Mouse (Mus musculus) testis, adult 2 months (tissue): ENCODE data around the gene Col4a3. TPM values are rescaled to one million over a fixed set of nuclear protein-coding genes. Genes with fewer than 3 reads are reported as not detected.

Experiments
- H3K27ac ChIP-seq: fragments of 200-500 bp; 2 replicates; pipeline ENCODE4 v1.5.1; 2012; ENCODE audit warnings: low read depth, low read length; ENCODE audit not compliant: control insufficient read depth, insufficient read depth
- H3K27me3 ChIP-seq: fragments of 200-500 bp; 2 replicates; pipeline ENCODE4 v1.6.1; 2012; ENCODE audit warnings: mild to moderate bottlenecking, low read length, moderate library complexity; ENCODE audit not compliant: control insufficient read depth, insufficient read depth
- H3K36me3 ChIP-seq: fragments of 200-500 bp; 2 replicates; pipeline ENCODE4 v1.6.1; 2012; ENCODE audit warnings: mild to moderate bottlenecking, low read length; ENCODE audit not compliant: control insufficient read depth, insufficient read depth
- H3K4me1 ChIP-seq: fragments of 200-500 bp; 2 replicates; pipeline ENCODE4 v1.6.1; 2012; ENCODE audit warnings: low read length; ENCODE audit not compliant: control insufficient read depth, insufficient read depth
- H3K4me3 ChIP-seq: fragments of 200-500 bp; 2 replicates; pipeline ENCODE4 v1.5.1; 2012; ENCODE audit warnings: low read depth, mild to moderate bottlenecking, low read length, moderate library complexity, mixed read lengths; ENCODE audit not compliant: control insufficient read depth
- CTCF ChIP-seq: fragments of 200-500 bp; IDR thresholded peaks from 2 replicates; pipeline ENCODE4 v1.5.1; 2012; ENCODE audit warnings: low read depth, mild to moderate bottlenecking, inconsistent platforms, low read length, moderate library complexity; ENCODE audit not compliant: control insufficient read depth, insufficient read depth, insufficient replicate concordance
- POLR2A ChIP-seq: fragments of 200-500 bp; IDR thresholded peaks from 2 replicates; pipeline ENCODE4 v1.6.1; 2012; ENCODE audit warnings: low read depth, mild to moderate bottlenecking, inconsistent platforms, low read length, moderate library complexity; ENCODE audit not compliant: control insufficient read depth
- polyA plus RNA-seq: library from polyadenylated mRNA; depleted of rRNA; stranded (reverse); fragments of >200 nt; gene quantifications from 2 replicates; pipeline ENCODE4 v1.2.3, GENCODE M21; 2012

Col4a3 gene
- polyA plus RNA-seq, 1 experiment = 7.9 TPM

DNA sequence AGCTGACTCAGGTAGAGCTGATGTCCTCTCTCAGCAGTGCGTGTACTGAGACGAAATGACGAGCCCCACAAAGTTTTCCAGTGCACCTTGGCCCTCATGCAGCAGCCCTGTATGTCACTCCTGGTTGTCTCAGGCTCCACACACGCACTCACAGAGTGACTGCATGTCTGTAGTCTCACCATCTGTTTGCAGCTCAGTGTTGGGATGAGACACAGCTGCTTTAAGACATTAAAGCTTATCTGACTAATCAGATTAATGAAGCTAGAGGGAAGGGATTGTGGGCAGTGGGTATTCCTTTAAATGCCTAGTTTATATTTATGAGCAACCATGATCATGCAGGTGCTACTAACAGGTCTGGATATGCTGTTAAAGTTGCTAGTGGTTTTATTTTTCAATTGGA lies 159.7 kb downstream of the Col4a3 start:
- no peaks in the 10 kb centered on the region for H3K4me1 ChIP-seq
- no peak overlapping the region for H3K4me3 ChIP-seq
- no peak overlapping the region for H3K27ac ChIP-seq
- H3K36me3 ChIP-seq = peaks cover 2% of the 10 kb centered on the region; the same call in 1 of the 2 replicates
- H3K27me3 ChIP-seq = no peaks in the 10 kb centered on the region
- TF ChIP-seq CTCF (no peak), POLR2A (no peak)

DNA sequence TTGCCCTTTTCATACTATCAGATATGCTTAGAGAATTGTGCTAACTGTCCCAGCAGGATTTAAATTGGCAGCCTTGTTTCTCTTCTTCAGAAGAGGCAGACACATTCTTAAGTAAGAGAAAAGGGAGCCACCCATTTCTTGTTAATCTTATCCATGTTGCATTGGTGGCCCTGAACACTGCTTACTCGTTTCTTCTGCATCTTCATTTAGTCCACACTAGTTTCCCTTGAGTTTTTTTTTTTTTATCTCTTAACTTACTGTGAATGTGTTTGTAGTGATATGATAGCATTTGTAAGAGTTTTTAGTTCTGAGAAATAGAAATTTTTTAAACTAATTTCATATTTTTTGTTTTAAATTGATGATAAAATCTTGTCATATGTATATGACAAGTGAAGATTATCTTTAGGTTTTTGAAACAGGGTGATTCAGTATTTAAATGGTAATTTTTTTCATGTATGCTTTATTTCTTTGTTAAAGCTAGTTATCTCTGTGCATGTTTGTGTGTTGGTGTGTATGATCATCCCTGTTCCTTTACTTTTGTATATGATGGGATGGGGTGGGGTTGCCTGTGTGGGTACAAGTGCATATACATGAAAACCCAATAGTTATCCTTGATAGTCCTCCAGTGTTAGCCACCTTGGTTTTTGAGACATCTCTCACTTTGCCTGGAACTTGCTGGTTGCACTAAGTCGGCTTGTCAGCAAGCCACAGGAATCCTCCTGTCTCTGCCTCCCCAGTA lies 161.2 kb downstream of the Col4a3 start:
- H3K27me3 ChIP-seq = no peaks in the 10 kb centered on the region
- no peak overlapping the region for H3K27ac ChIP-seq
- no peak overlapping the region for H3K4me3 ChIP-seq
- no peak for TF ChIP-seq POLR2A
- TF ChIP-seq CTCF = no peak
- no peaks in the 10 kb centered on the region for H3K4me1 ChIP-seq
- 0 out of 2 replicates have a peak, but pooled peaks cover 2% of the 10 kb centered on the region for H3K36me3 ChIP-seq

DNA sequence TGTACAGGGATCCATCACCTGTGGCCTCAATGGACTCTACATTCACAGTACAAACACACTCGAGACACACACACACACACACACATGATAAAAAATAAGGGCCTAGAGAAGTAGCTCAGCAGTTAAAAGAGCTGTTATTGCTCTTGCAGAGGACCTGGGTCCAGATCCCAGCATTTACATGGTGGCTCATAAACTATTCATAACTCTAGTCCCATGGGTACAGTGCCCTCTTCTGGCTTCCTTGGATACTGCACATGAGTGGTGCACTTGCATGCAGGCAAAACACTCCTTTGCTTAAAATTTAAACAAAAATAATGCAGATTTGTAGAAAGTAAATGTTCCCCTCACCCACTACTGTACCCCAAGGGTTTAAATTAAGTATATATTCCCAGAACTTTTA lies 172.8 kb downstream of the Col4a3 start:
- Histone ChIP-seq H3K27ac (no peak overlapping the region), H3K36me3 (no peaks in the 10 kb centered on the region)

DNA sequence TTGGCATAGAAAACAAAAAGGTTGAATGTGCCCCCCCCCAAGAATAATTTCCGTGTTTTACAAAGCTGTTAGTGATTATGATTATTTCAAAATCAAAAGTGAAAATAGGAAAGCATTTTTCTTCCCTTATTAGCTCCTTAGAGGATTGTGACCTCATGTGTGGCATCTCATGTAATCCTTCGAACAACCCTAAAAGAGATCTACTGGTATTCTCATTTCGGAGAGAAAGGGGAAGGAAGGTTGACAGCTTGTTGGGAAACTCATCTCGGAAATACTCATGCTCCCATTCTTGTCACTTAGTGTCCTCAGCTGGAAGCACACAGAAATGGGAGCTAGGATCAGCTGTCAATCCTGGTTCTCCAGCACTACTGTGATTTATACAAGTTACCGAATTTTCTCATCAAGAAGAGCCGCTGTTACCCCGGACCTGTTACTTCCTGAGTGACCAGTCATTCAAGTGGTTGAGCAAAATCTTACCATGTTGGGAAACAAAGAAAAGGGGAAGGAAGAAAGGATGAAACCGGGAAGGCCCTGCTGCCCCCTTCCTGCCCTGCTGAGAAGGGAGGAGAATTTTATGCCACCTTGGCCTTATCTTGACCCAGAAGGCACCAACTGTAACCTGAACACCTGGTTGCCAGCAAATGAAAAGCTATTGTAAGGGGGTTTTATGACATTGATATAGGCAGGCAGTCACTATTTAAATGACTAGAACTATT lies 174.9 kb downstream of the Col4a3 start:
- no peak overlapping the region for H3K4me3 ChIP-seq
- no peaks in the 10 kb centered on the region for H3K36me3 ChIP-seq
- no peaks in the 10 kb centered on the region for H3K27me3 ChIP-seq
- H3K4me1 ChIP-seq = no peaks in the 10 kb centered on the region
- no peak for TF ChIP-seq POLR2A
- TF ChIP-seq CTCF = no peak
- no peak overlapping the region for H3K27ac ChIP-seq

More for the DNA sequence above, 172.8 kb downstream of the Col4a3 start:
- no peaks in the 10 kb centered on the region for H3K4me1 ChIP-seq
- no peak overlapping the region for H3K4me3 ChIP-seq
- TF ChIP-seq POLR2A = no peak
- no peak for TF ChIP-seq CTCF
- no peaks in the 10 kb centered on the region for H3K27me3 ChIP-seq

DNA sequence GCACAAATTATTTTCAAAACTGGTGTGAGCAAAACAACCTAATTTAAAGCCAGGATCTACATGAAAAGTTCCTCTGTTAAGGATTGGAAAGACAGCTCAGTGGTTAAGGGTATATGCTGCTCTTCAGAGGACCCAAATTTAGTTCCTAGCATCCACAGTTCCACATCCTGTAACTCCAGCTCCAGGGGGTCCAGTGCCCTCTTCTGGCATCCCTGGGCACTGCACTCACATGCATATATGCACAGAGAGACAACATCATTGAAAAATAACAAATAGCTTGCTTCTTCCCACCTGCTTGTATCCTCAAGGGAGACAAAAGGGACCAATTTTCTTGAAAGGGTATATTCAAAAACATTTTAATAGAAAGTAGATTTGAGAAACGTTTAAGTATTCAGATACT lies 175.6 kb downstream of the Col4a3 start:
- Histone ChIP-seq H3K4me1 (no peaks in the 10 kb centered on the region), H3K27me3 (no peaks in the 10 kb centered on the region), H3K27ac (no peak overlapping the region), H3K4me3 (no peak overlapping the region), H3K36me3 (no peaks in the 10 kb centered on the region)
- TF ChIP-seq POLR2A (no peak), CTCF (peak; percentile 30; the same call in 1 of the 2 replicates)

DNA sequence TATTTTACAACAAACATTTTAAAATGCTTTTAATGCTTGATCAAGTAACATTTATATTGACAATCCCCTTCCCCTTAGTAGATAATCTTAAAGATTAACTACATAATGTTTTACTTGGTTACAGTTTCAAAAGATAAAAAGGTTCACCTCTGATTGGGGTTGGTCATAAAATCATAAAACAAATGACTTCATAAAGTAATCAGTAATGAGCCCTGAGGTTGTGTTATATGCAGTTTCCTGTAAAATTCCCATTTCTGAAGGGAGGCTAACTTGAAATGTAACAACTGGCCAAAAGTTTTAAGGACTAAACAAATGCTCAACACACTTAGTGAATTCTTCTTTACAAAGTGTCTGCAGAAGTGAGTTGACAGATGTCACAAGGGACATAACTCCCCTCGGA lies 179.5 kb downstream of the Col4a3 start:
- TF ChIP-seq CTCF (no peak), POLR2A (no peak)

DNA sequence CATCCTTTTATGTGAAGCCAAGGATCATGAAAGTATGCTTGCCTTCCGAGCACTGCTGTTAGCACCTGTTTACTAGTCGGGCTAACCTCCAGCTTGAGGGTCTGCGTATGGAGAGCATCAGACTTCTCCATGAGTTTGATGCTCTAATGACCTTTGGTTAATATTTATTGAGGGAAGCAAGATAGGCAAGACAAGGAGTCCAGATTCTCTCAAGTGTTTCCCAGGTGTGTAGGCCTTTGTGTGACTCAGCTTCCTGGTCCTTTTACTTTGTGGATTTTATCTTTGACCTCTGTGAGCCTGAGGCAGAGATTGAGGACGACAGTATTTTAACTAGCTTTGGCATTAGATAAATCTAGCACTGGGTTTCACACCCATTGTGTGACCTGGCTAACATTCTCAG lies 179.9 kb downstream of the Col4a3 start:
- TF ChIP-seq CTCF = no peak
- TF ChIP-seq POLR2A = no peak
- H3K4me1 ChIP-seq = peaks cover 3% of the 10 kb centered on the region; the same call in 1 of the 2 replicates
- no peak overlapping the region for H3K27ac ChIP-seq
- H3K27me3 ChIP-seq = no peaks in the 10 kb centered on the region
- H3K4me3 ChIP-seq = no peak overlapping the region
- no peaks in the 10 kb centered on the region for H3K36me3 ChIP-seq

More for the DNA sequence above, 179.5 kb downstream of the Col4a3 start:
- peaks cover 3% of the 10 kb centered on the region; the same call in 1 of the 2 replicates for H3K4me1 ChIP-seq
- H3K4me3 ChIP-seq = no peak overlapping the region
- H3K27me3 ChIP-seq = no peaks in the 10 kb centered on the region
- no peak overlapping the region for H3K27ac ChIP-seq
- no peaks in the 10 kb centered on the region for H3K36me3 ChIP-seq

DNA sequence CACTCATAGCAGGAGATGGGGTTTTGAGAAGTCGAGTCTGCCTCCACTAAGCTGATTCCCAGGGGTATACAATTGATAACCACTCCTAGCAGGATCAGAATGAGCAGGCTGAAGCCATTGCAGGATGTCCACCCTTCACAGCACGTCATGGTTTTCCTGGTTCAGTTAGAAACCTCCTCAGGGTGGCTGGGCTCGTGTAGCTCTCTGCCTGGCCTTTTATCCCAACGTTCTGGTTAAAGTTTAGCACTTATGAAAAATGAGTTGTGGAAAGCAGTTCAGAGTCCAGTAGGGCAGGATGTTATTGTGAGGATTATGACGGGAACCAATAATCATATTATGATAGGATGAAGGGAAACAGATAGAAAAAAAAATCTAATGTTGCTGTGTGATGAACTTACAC lies 181.5 kb downstream of the Col4a3 start, which contains the start of gene Tm4sf20:
TSS of gene Tm4sf20 (minus strand) at position 193 of the 400 bp plus-strand sequence.
- no peak within 1 kb of the TSS for H3K4me3 ChIP-seq
- H3K4me1 ChIP-seq = peaks cover 3% of the 10 kb centered on the region; the same call in 1 of the 2 replicates
- no peaks in the 10 kb centered on the region for H3K36me3 ChIP-seq
- H3K27me3 ChIP-seq = no peaks in the 10 kb centered on the region
- H3K27ac ChIP-seq = no peak within 1 kb of the TSS
- TF ChIP-seq POLR2A (no peak), CTCF (no peak)
